Mouse (Mus musculus): ENCODE results near the gene Ppp3ca. TPM values are rescaled to one million over a fixed set of nuclear protein-coding genes. Genes with fewer than 3 reads are reported as not detected.

Ppp3ca gene
- total and polyA plus RNA-seq, 2 experiments from 2014 or later, result 34.6 to 39.2 TPM

GRCm38 (mm10) chr3:136960314-136960713 is 290.4 kb downstream of the Ppp3ca start:
- H3K36me3 ChIP-seq (replicated peaks; ENCODE audit: control insufficient read depth, insufficient read depth, low read length), result no peaks in the 10 kb centered on the region
- no peaks in the 10 kb centered on the region for H3K27me3 ChIP-seq (ENCODE audit: control insufficient read depth, insufficient read depth, low read length)
- no peak for TF ChIP-seq CTCF (IDR thresholded peaks at IDR 0.05; ENCODE audit: low read depth)
- no peak for TF ChIP-seq EP300 (IDR thresholded peaks at IDR 0.05; ENCODE audit: low read depth)
- no peak for ATAC-seq (ENCODE audit: insufficient read depth, low read depth)
- H3K4me2 ChIP-seq (ENCODE audit: low read depth, low read length), result no peak overlapping the region
- no peaks in the 10 kb centered on the region for H3K9me3 ChIP-seq (replicated peaks; ENCODE audit: control insufficient read depth, low read length)
- no peak overlapping the region for H3K9ac ChIP-seq (replicated peaks; ENCODE audit: low read depth, low read length)
- no peaks in the 10 kb centered on the region for H3K4me1 ChIP-seq (ENCODE audit: control insufficient read depth, insufficient read depth)
- no peak overlapping the region for H3K27ac ChIP-seq (ENCODE audit: low read depth)
- DNase-seq (ENCODE audit: low spot score), result no peak
- no peak overlapping the region for H3K4me3 ChIP-seq (ENCODE audit: low read depth, low read length)
- WGBS, result 77% methylated on average over 3 of the region's 3 CpGs

- Histone ChIP-seq H3K4me3 (ENCODE audit: low read depth, low read length) (no peak overlapping the region), H3K27me3 (ENCODE audit: control insufficient read depth, insufficient read depth, low read length) (no peaks in the 10 kb centered on the region), H3K4me1 (ENCODE audit: control insufficient read depth, insufficient read depth) (no peaks in the 10 kb centered on the region), H3K4me2 (ENCODE audit: low read depth, low read length) (no peak overlapping the region), H3K36me3 (replicated peaks; ENCODE audit: control insufficient read depth, insufficient read depth, low read length) (no peaks in the 10 kb centered on the region), H3K9ac (replicated peaks; ENCODE audit: low read depth, low read length) (no peak overlapping the region), H3K27ac (ENCODE audit: low read depth) (no peak overlapping the region), H3K9me3 (replicated peaks; ENCODE audit: control insufficient read depth, low read length) (no peaks in the 10 kb centered on the region)
- ATAC-seq (ENCODE audit: insufficient read depth, low read depth) (no peak), DNase-seq (ENCODE audit: low spot score) (no peak)
- no peak for TF ChIP-seq CTCF (IDR thresholded peaks at IDR 0.05; ENCODE audit: low read depth)
- TF ChIP-seq EP300 (IDR thresholded peaks at IDR 0.05; ENCODE audit: low read depth), result no peak
- WGBS, result 92% methylated on average over 5 of the region's 5 CpGs
Measured at GRCm38 (mm10) chr3:136966786-136967185, 296.9 kb downstream of the Ppp3ca start.

- H3K9me3 ChIP-seq (replicated peaks; ENCODE audit: control insufficient read depth, low read length), result no peaks in the 10 kb centered on the region
- ATAC-seq (ENCODE audit: insufficient read depth, low read depth) (no peak), DNase-seq (ENCODE audit: low spot score) (no peak)
- no peak overlapping the region for H3K4me2 ChIP-seq (ENCODE audit: low read depth, low read length)
- no peaks in the 10 kb centered on the region for H3K36me3 ChIP-seq (replicated peaks; ENCODE audit: control insufficient read depth, insufficient read depth, low read length)
- no peak overlapping the region for H3K27ac ChIP-seq (ENCODE audit: low read depth)
- 81% methylated on average over 2 of the region's 2 CpGs for WGBS
- H3K4me1 ChIP-seq (ENCODE audit: control insufficient read depth, insufficient read depth), result no peaks in the 10 kb centered on the region
- no peaks in the 10 kb centered on the region for H3K27me3 ChIP-seq (ENCODE audit: control insufficient read depth, insufficient read depth, low read length)
- no peak overlapping the region for H3K4me3 ChIP-seq (ENCODE audit: low read depth, low read length)
- TF ChIP-seq EP300 (IDR thresholded peaks at IDR 0.05; ENCODE audit: low read depth) (no peak), CTCF (IDR thresholded peaks at IDR 0.05; ENCODE audit: low read depth) (no peak)
- H3K9ac ChIP-seq (replicated peaks; ENCODE audit: low read depth, low read length), result no peak overlapping the region
Measured at GRCm38 (mm10) chr3:136967510-136967909, 297.6 kb downstream of the Ppp3ca start.

- no peaks in the 10 kb centered on the region for H3K9me3 ChIP-seq (replicated peaks; ENCODE audit: control insufficient read depth, low read length)
- H3K36me3 ChIP-seq (replicated peaks; ENCODE audit: control insufficient read depth, insufficient read depth, low read length), result no peaks in the 10 kb centered on the region
- ATAC-seq (ENCODE audit: insufficient read depth, low read depth), result no peak
- no peak for DNase-seq (ENCODE audit: low spot score)
- no peak overlapping the region for H3K27ac ChIP-seq (ENCODE audit: low read depth)
- no peak overlapping the region for H3K9ac ChIP-seq (replicated peaks; ENCODE audit: low read depth, low read length)
- no peak overlapping the region for H3K4me3 ChIP-seq (ENCODE audit: low read depth, low read length)
- H3K27me3 ChIP-seq (ENCODE audit: control insufficient read depth, insufficient read depth, low read length), result no peaks in the 10 kb centered on the region
- H3K4me2 ChIP-seq (ENCODE audit: low read depth, low read length), result no peak overlapping the region
- WGBS, result 47% methylated on average over 4 of the region's 4 CpGs
- TF ChIP-seq CTCF (IDR thresholded peaks at IDR 0.05; ENCODE audit: low read depth), result no peak
- TF ChIP-seq EP300 (IDR thresholded peaks at IDR 0.05; ENCODE audit: low read depth), result no peak
- H3K4me1 ChIP-seq (ENCODE audit: control insufficient read depth, insufficient read depth), result no peaks in the 10 kb centered on the region
Measured at GRCm38 (mm10) chr3:136969796-136970195, 299.9 kb downstream of the Ppp3ca start.

GRCm38 (mm10) chr3:136977859-136978258 is 307.9 kb downstream of the Ppp3ca start:
- 53% methylated on average over 1 of the region's 1 CpGs for WGBS
- Histone ChIP-seq H3K27ac (ENCODE audit: low read depth) (no peak overlapping the region), H3K4me3 (ENCODE audit: low read depth, low read length) (no peak overlapping the region), H3K27me3 (ENCODE audit: control insufficient read depth, insufficient read depth, low read length) (no peaks in the 10 kb centered on the region), H3K9me3 (replicated peaks; ENCODE audit: control insufficient read depth, low read length) (no peaks in the 10 kb centered on the region), H3K36me3 (replicated peaks; ENCODE audit: control insufficient read depth, insufficient read depth, low read length) (no peaks in the 10 kb centered on the region), H3K4me2 (ENCODE audit: low read depth, low read length) (no peak overlapping the region), H3K9ac (replicated peaks; ENCODE audit: low read depth, low read length) (no peak overlapping the region), H3K4me1 (ENCODE audit: control insufficient read depth, insufficient read depth) (no peaks in the 10 kb centered on the region)
- DNase-seq (ENCODE audit: low spot score) (no peak), ATAC-seq (ENCODE audit: insufficient read depth, low read depth) (no peak)
- TF ChIP-seq EP300 (IDR thresholded peaks at IDR 0.05; ENCODE audit: low read depth) (no peak), CTCF (IDR thresholded peaks at IDR 0.05; ENCODE audit: low read depth) (no peak)

GRCm38 (mm10) chr3:136980915-136981588 is 311.1 kb downstream of the Ppp3ca start:
- ATAC-seq (ENCODE audit: insufficient read depth, low read depth), result no peak
- Histone ChIP-seq H3K36me3 (replicated peaks; ENCODE audit: control insufficient read depth, insufficient read depth, low read length) (no peaks in the 10 kb centered on the region), H3K4me2 (ENCODE audit: low read depth, low read length) (no peak overlapping the region), H3K9ac (replicated peaks; ENCODE audit: low read depth, low read length) (no peak overlapping the region), H3K4me3 (ENCODE audit: low read depth, low read length) (no peak overlapping the region), H3K27ac (ENCODE audit: low read depth) (no peak overlapping the region), H3K4me1 (ENCODE audit: control insufficient read depth, insufficient read depth) (no peaks in the 10 kb centered on the region), H3K9me3 (replicated peaks; ENCODE audit: control insufficient read depth, low read length) (no peaks in the 10 kb centered on the region), H3K27me3 (ENCODE audit: control insufficient read depth, insufficient read depth, low read length) (no peaks in the 10 kb centered on the region)
- no peak for DNase-seq (ENCODE audit: low spot score)
- no peak for TF ChIP-seq CTCF (IDR thresholded peaks at IDR 0.05; ENCODE audit: low read depth)
- TF ChIP-seq EP300 (IDR thresholded peaks at IDR 0.05; ENCODE audit: low read depth), result no peak
- WGBS, result 76% methylated on average over 5 of the region's 5 CpGs

Measured in heart, postnatal 0 days (tissue).